In the genomic region with DNA sequence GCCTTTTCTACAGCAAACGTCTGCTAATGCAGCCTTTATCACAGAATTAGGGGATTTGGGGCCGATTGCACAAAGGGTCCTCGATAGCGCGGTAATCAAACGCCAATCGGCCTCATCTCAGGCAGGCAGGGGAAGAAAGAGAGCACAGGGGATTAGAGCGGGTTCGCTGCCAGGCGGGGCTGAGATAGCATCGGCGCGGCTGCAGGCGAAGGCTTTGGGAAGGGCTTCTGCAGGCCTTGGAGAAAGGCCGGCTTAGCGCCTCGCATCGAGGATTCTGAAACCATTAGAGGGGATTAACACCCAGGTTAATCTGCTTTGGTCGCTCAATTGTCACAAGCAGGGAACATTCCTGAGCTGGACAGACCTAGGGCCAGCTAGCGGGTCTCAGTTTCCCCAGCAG, we compare ENCODE assay signal across 8 mouse cellular contexts. TPM values are rescaled to one million over a fixed set of nuclear protein-coding genes. Genes with fewer than 3 reads are reported as not detected.
DNase-seq lines count a peak whose midpoint lies in the region; ATAC-seq lines count a peak whose summit lies in the region.

No protein-coding gene starts in this region.

- H3K4me2 ChIP-seq in hindbrain, embryonic 14.5 days (replicated peaks) = peak overlapping the region; percentile 72; the same call in 1 of the 2 replicates
- H3K4me2 ChIP-seq in midbrain, embryonic 13.5 days (replicated peaks) = peak overlapping the region; percentile 97

- H3K36me3 ChIP-seq in hindbrain, embryonic 14.5 days (replicated peaks; ENCODE audit: control insufficient read depth, insufficient read depth) = peaks cover 11% of the 10 kb centered on the region
- H3K36me3 ChIP-seq in midbrain, embryonic 13.5 days = peaks cover 12% of the 10 kb centered on the region

- peaks cover 39% of the 10 kb centered on the region for H3K27me3 ChIP-seq in hindbrain, embryonic 14.5 days (ENCODE audit: control insufficient read depth, insufficient read depth, low read length)
- peaks cover 38% of the 10 kb centered on the region for H3K27me3 ChIP-seq in midbrain, embryonic 13.5 days

- H3K4me1 ChIP-seq in hindbrain, embryonic 14.5 days (replicated peaks; ENCODE audit: control insufficient read depth, insufficient read depth, low read length) = peaks cover 16% of the 10 kb centered on the region
- H3K4me1 ChIP-seq in midbrain, embryonic 13.5 days (replicated peaks) = peaks cover 32% of the 10 kb centered on the region

- 9% methylated on average over 20 of the region's 20 CpGs for WGBS in hindbrain, embryonic 14.5 days
- WGBS in midbrain, embryonic 13.5 days = 2% methylated on average over 20 of the region's 20 CpGs

- H3K27ac ChIP-seq in hindbrain, embryonic 14.5 days = no peak overlapping the region
- H3K27ac ChIP-seq in midbrain, embryonic 13.5 days = peak overlapping the region; percentile 91

- 0 out of 2 replicates have a peak overlapping the region, but pooled peaks have one; percentile 88 for H3K4me3 ChIP-seq in hindbrain, embryonic 14.5 days (replicated peaks; ENCODE audit: low read length)
- peak overlapping the region; percentile 72 for H3K4me3 ChIP-seq in midbrain, embryonic 13.5 days (replicated peaks)

- peak overlapping the region; percentile 98 for H3K9ac ChIP-seq in hindbrain, embryonic 14.5 days
- H3K9ac ChIP-seq in midbrain, embryonic 13.5 days (replicated peaks) = peak overlapping the region; percentile 71

- peak; percentile 22 for DNase-seq in cerebellum, adult 11-12 months
- DNase-seq in cerebellum, postnatal 4 days (ENCODE audit: low spot score in 2 of 2) = no peak
- peak; percentile 33 for DNase-seq in ZHBTc4 (ENCODE audit: low read depth, low spot score)
- DNase-seq in hindbrain, embryonic 14.5 days (ENCODE audit: low spot score) = no peak
- DNase-seq in cerebellum, adult 11 months = no peak
- no peak for DNase-seq in cerebellum, postnatal 14 days
- DNase-seq in spleen, postnatal 36 days (ENCODE audit: low spot score in 2 of 2) = no peak

- no peaks in the 10 kb centered on the region for H3K9me3 ChIP-seq in hindbrain, embryonic 14.5 days (ENCODE audit: control insufficient read depth, low read length)
- H3K9me3 ChIP-seq in midbrain, embryonic 13.5 days = no peaks in the 10 kb centered on the region

- ATAC-seq in hindbrain, embryonic 14.5 days (ENCODE audit: low FRiP score) = no peak
- 0 out of 2 replicates have a peak, but pooled peaks have one; percentile 9 for ATAC-seq in midbrain, embryonic 13.5 days

RNA-seq across cellular contexts. Expression of a gene that starts 5.7 kb away (rescaled TPM):
- polyA plus RNA-seq in hindbrain, embryonic 14.5 days (2014; fragmentation: Nextera tagmentation; extraction: Ambion mirVana) = 0.44 and 1.1 TPM in 2 replicates
- 0.40 and 1.5 TPM in 2 replicates for polyA plus RNA-seq in midbrain, embryonic 13.5 days (2015; fragmentation: Nextera tagmentation; extraction: Ambion mirVana)

RNA-seq across cellular contexts. Expression of a gene that starts 7.4 kb away (rescaled TPM):
- polyA plus RNA-seq in hindbrain, embryonic 14.5 days (2014; fragmentation: Nextera tagmentation; extraction: Ambion mirVana) = 175 and 176 TPM in 2 replicates
- polyA plus RNA-seq in midbrain, embryonic 13.5 days (2015; fragmentation: Nextera tagmentation; extraction: Ambion mirVana) = 146 and 148 TPM in 2 replicates

RNA-seq across cellular contexts. Expression of a gene that starts 9.4 kb away (rescaled TPM):
- polyA plus RNA-seq in hindbrain, embryonic 14.5 days (2014; fragmentation: Nextera tagmentation; extraction: Ambion mirVana) = 38.9 and 41.0 TPM in 2 replicates
- polyA plus RNA-seq in midbrain, embryonic 13.5 days (2015; fragmentation: Nextera tagmentation; extraction: Ambion mirVana) = 56.1 and 56.6 TPM in 2 replicates

RNA-seq across cellular contexts. Expression of a gene that starts 22.1 kb away (rescaled TPM):
- not detected in 2 replicates for polyA plus RNA-seq in hindbrain, embryonic 14.5 days (2014; fragmentation: Nextera tagmentation; extraction: Ambion mirVana)
- polyA plus RNA-seq in midbrain, embryonic 13.5 days (2015; fragmentation: Nextera tagmentation; extraction: Ambion mirVana) = 0.14 and 0.19 TPM in 2 replicates

RNA-seq across cellular contexts. Expression of a gene that starts 22.2 kb away (rescaled TPM):
- polyA plus RNA-seq in hindbrain, embryonic 14.5 days (2014; fragmentation: Nextera tagmentation; extraction: Ambion mirVana) = 105 TPM in 2 replicates
- 97.9 and 103 TPM in 2 replicates for polyA plus RNA-seq in midbrain, embryonic 13.5 days (2015; fragmentation: Nextera tagmentation; extraction: Ambion mirVana)

Comparison
In these comparisons a context has a peak if more than half of its experiments do, and no peak if none do; other contexts are left out.
1. DNase-seq: peak in cerebellum, adult 11-12 months (single experiment) and ZHBTc4 (single experiment); none in cerebellum, postnatal 4 days (0 of 2), hindbrain, embryonic 14.5 days (single experiment), cerebellum, adult 11 months (single experiment), cerebellum, postnatal 14 days (0 of 2) and spleen, postnatal 36 days (0 of 2).